Mouse (Mus musculus) neural tube, embryonic 14.5 days (tissue): ENCODE results near the gene Pde6h. TPM values are rescaled to one million over a fixed set of nuclear protein-coding genes. Genes with fewer than 3 reads are reported as not detected.

Experiments used
- ATAC-seq: fragments of 200-750 bp; cut with Nextera tagmentation; 2 replicates; pipeline ENCODE4 v1.8.0; 2017; ENCODE audit warnings: low read depth, mild to moderate bottlenecking, moderate TSS enrichment, moderate library complexity
- H3K27ac ChIP-seq: fragments of 300-500 bp; sonication (generic); 2 replicates; pipeline ENCODE4 v1.5.1; 2014; ENCODE audit warnings: low read depth, mild to moderate bottlenecking, control low read depth, low read length, moderate library complexity, mixed read lengths
- H3K27me3 ChIP-seq: fragments of 300-500 bp; sonication (generic); 2 replicates; pipeline ENCODE4 v1.6.1; 2014; ENCODE audit warnings: low read length; ENCODE audit not compliant: control insufficient read depth, insufficient read depth
- H3K36me3 ChIP-seq: fragments of 300-500 bp; sonication (generic); 2 replicates; pipeline ENCODE4 v1.6.1; 2014; ENCODE audit warnings: low read length, mixed read lengths; ENCODE audit not compliant: control insufficient read depth, insufficient read depth
- H3K4me1 ChIP-seq: fragments of 300-500 bp; sonication (generic); 2 replicates; pipeline ENCODE4 v1.6.1; 2014; ENCODE audit warnings: low read length; ENCODE audit not compliant: control insufficient read depth, insufficient read depth
- H3K4me2 ChIP-seq: fragments of 300-500 bp; sonication (generic); 2 replicates; pipeline ENCODE4 v1.6.1; 2014; ENCODE audit warnings: mild to moderate bottlenecking, low read depth, low read length, control low read depth
- H3K4me3 ChIP-seq: fragments of 300-500 bp; sonication (generic); 2 replicates; pipeline ENCODE4 v1.5.1; 2014; ENCODE audit warnings: low read depth, low read length, control low read depth, mixed read lengths
- H3K9ac ChIP-seq: fragments of 300-500 bp; sonication (generic); replicated peaks from 2 replicates; pipeline ENCODE4 v1.6.1; 2014; ENCODE audit warnings: low read depth, mild to moderate bottlenecking, control low read depth, low read length, mixed read lengths
- H3K9me3 ChIP-seq: fragments of 300-500 bp; sonication (generic); 2 replicates; pipeline ENCODE4 v1.6.1; 2016; ENCODE audit warnings: low read length; ENCODE audit not compliant: control insufficient read depth
- WGBS: fragments of 180-500 bp; shearing (Covaris S2); extraction: QIAGEN DNeasy Blood & Tissue Kit; methylation state at CpG from one replicate; pipeline ENCODE4 v1.1.7; 2014; 5-methylcytosine and 5-hydroxymethylcytosine counted together
- polyA plus RNA-seq: library from polyadenylated mRNA; unstranded; fragments of >200 nt; fragmentation: Nextera tagmentation; extraction: Ambion mirVana; gene quantifications from 2 replicates; pipeline ENCODE4 v1.2.1, GENCODE M21; 2014

Gene Pde6h
- polyA plus RNA-seq, 1 experiment from 2014 or later = not detected

- ATAC-seq = no peak
- Histone ChIP-seq H3K4me2 (no peak overlapping the region), H3K36me3 (no peaks in the 10 kb centered on the region), H3K4me3 (no peak overlapping the region), H3K9ac (no peak overlapping the region), H3K9me3 (no peaks in the 10 kb centered on the region), H3K4me1 (no peaks in the 10 kb centered on the region), H3K27me3 (no peaks in the 10 kb centered on the region), H3K27ac (no peak overlapping the region)
- WGBS = 75% methylated on average over 8 of the region's 8 CpGs
These were observed 71.9 kb downstream of the Pde6h start for GRCm38 (mm10) chr6:136995533-136995932.

GRCm38 (mm10) chr6:136996336-136996735 is 72.7 kb downstream of the Pde6h start:
- Histone ChIP-seq H3K4me3 (no peak overlapping the region), H3K36me3 (no peaks in the 10 kb centered on the region), H3K9me3 (no peaks in the 10 kb centered on the region), H3K9ac (no peak overlapping the region), H3K4me1 (no peaks in the 10 kb centered on the region), H3K27me3 (no peaks in the 10 kb centered on the region), H3K4me2 (no peak overlapping the region), H3K27ac (no peak overlapping the region)
- 78% methylated on average over 5 of the region's 5 CpGs for WGBS
- no peak for ATAC-seq

GRCm38 (mm10) chr6:136998181-136998580 is 74.5 kb downstream of the Pde6h start:
- no peaks in the 10 kb centered on the region for H3K9me3 ChIP-seq
- no peaks in the 10 kb centered on the region for H3K4me1 ChIP-seq
- no peaks in the 10 kb centered on the region for H3K36me3 ChIP-seq
- no peak overlapping the region for H3K4me3 ChIP-seq
- WGBS = 87% methylated on average over 7 of the region's 7 CpGs
- no peak overlapping the region for H3K9ac ChIP-seq
- no peak overlapping the region for H3K27ac ChIP-seq
- no peak overlapping the region for H3K4me2 ChIP-seq
- no peaks in the 10 kb centered on the region for H3K27me3 ChIP-seq
- no peak for ATAC-seq

GRCm38 (mm10) chr6:136999009-136999408 is 75.4 kb downstream of the Pde6h start:
- Histone ChIP-seq H3K4me1 (no peaks in the 10 kb centered on the region), H3K9me3 (no peaks in the 10 kb centered on the region), H3K27me3 (no peaks in the 10 kb centered on the region), H3K36me3 (no peaks in the 10 kb centered on the region), H3K9ac (no peak overlapping the region), H3K4me3 (no peak overlapping the region), H3K4me2 (no peak overlapping the region), H3K27ac (no peak overlapping the region)
- WGBS = 91% methylated on average over 3 of the region's 3 CpGs
- no peak for ATAC-seq

- no peaks in the 10 kb centered on the region for H3K27me3 ChIP-seq
- H3K4me2 ChIP-seq = no peak overlapping the region
- no peaks in the 10 kb centered on the region for H3K9me3 ChIP-seq
- H3K36me3 ChIP-seq = no peaks in the 10 kb centered on the region
- no peak for ATAC-seq
- no peak overlapping the region for H3K4me3 ChIP-seq
- 92% methylated on average over 15 of the region's 15 CpGs for WGBS
- H3K9ac ChIP-seq = no peak overlapping the region
- H3K27ac ChIP-seq = no peak overlapping the region
- H3K4me1 ChIP-seq = no peaks in the 10 kb centered on the region
These were observed 76.2 kb downstream of the Pde6h start for GRCm38 (mm10) chr6:136999707-137000446.

GRCm38 (mm10) chr6:137000706-137001105 is 77.1 kb downstream of the Pde6h start:
- no peak for ATAC-seq
- no peak overlapping the region for H3K9ac ChIP-seq
- H3K36me3 ChIP-seq = no peaks in the 10 kb centered on the region
- H3K4me3 ChIP-seq = no peak overlapping the region
- 84% methylated on average over 10 of the region's 10 CpGs for WGBS
- H3K4me1 ChIP-seq = no peaks in the 10 kb centered on the region
- H3K27me3 ChIP-seq = no peaks in the 10 kb centered on the region
- H3K4me2 ChIP-seq = no peak overlapping the region
- no peaks in the 10 kb centered on the region for H3K9me3 ChIP-seq
- no peak overlapping the region for H3K27ac ChIP-seq

GRCm38 (mm10) chr6:137001267-137002168 is 77.9 kb downstream of the Pde6h start:
- ATAC-seq = no peak
- Histone ChIP-seq H3K27ac (no peak overlapping the region), H3K36me3 (no peaks in the 10 kb centered on the region), H3K4me2 (no peak overlapping the region), H3K27me3 (no peaks in the 10 kb centered on the region), H3K4me3 (no peak overlapping the region), H3K4me1 (no peaks in the 10 kb centered on the region), H3K9me3 (no peaks in the 10 kb centered on the region), H3K9ac (no peak overlapping the region)
- 79% methylated on average over 6 of the region's 6 CpGs for WGBS

- no peak for ATAC-seq
- Histone ChIP-seq H3K4me3 (no peak overlapping the region), H3K9me3 (no peaks in the 10 kb centered on the region), H3K27me3 (no peaks in the 10 kb centered on the region), H3K4me2 (no peak overlapping the region), H3K36me3 (no peaks in the 10 kb centered on the region), H3K27ac (no peak overlapping the region), H3K4me1 (no peaks in the 10 kb centered on the region), H3K9ac (no peak overlapping the region)
- WGBS = 92% methylated on average over 5 of the region's 5 CpGs
These were observed 78.5 kb downstream of the Pde6h start for GRCm38 (mm10) chr6:137002169-137002514.

- Histone ChIP-seq H3K4me1 (no peaks in the 10 kb centered on the region), H3K36me3 (no peaks in the 10 kb centered on the region), H3K4me2 (no peak overlapping the region), H3K9ac (no peak overlapping the region), H3K4me3 (no peak overlapping the region), H3K27ac (no peak overlapping the region), H3K27me3 (no peaks in the 10 kb centered on the region), H3K9me3 (no peaks in the 10 kb centered on the region)
- WGBS = 84% methylated on average over 4 of the region's 4 CpGs
- no peak for ATAC-seq
These were observed 80.7 kb downstream of the Pde6h start for GRCm38 (mm10) chr6:137004359-137004758.
